15 mouse cellular contexts compared by ENCODE assay signal in the genomic region with DNA sequence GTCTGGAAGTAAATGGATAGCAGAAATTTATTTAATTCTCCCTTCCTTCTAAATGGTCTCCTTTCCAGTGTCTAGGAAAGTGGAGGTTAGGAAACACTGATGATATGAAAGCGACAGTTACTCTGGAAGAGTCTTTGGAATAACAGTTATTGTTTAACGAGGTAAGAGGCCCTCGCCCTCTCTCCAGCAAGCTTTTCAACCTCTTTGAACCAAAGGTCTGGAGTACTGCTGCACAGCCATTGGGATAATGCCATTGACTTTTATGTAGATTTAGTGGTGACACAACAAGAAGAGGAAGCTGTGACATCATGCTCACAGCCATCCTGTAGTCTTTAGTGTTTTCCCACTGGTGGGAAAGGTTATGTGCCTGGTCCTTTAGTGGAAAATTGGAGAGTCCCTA.
"Had no signal": no experiment of that assay in that cellular context is flagged by ENCODE, and none has a peak within 500 bp of the region (broad histone marks: within the 10 kb centered on the region; RNA-seq: fewer than 3 reads in every experiment).

No protein-coding gene starts in this region.

- H3K4me1 ChIP-seq: intestine, embryonic 15.5 days; limb, embryonic 13.5 days; midbrain, embryonic 10.5 days; neural tube, embryonic 15.5 days had no signal

- H3K36me3 ChIP-seq: intestine, embryonic 15.5 days; limb, embryonic 13.5 days; liver, embryonic 12.5 days; midbrain, embryonic 10.5 days; neural tube, embryonic 15.5 days had no signal

- ATAC-seq: intestine, embryonic 15.5 days; liver, embryonic 12.5 days had no signal

- H3K27me3 ChIP-seq: intestine, embryonic 15.5 days; limb, embryonic 13.5 days; liver, embryonic 12.5 days; neural tube, embryonic 15.5 days had no signal

- H3K4me3 ChIP-seq: intestine, embryonic 15.5 days; limb, embryonic 13.5 days; liver, embryonic 12.5 days; midbrain, embryonic 10.5 days; myocyte; neural tube, embryonic 15.5 days had no signal

- H3K9me3 ChIP-seq: intestine, embryonic 15.5 days; limb, embryonic 13.5 days; liver, embryonic 12.5 days; midbrain, embryonic 10.5 days; neural tube, embryonic 15.5 days had no signal

- H3K27ac ChIP-seq: intestine, embryonic 15.5 days; limb, embryonic 13.5 days; liver, embryonic 12.5 days; midbrain, embryonic 10.5 days; neural tube, embryonic 15.5 days had no signal

- H3K9ac ChIP-seq: intestine, embryonic 15.5 days; limb, embryonic 13.5 days; liver, embryonic 12.5 days; lung, embryonic 14.5 days; neural tube, embryonic 15.5 days had no signal

- H3K4me2 ChIP-seq: intestine, embryonic 15.5 days; limb, embryonic 13.5 days; liver, embryonic 12.5 days; lung, embryonic 14.5 days; neural tube, embryonic 15.5 days had no signal

- DNase-seq: layer of hippocampus, adult 9-11 months; left cerebral cortex, postnatal 4 days; lung, postnatal 10 days; lung, postnatal 4 days; midbrain, embryonic 14.5 days; right cerebral cortex, adult 18-20 months; right cerebral cortex, postnatal 25 days; thymus, adult 18-20 months had no signal
